Mouse (Mus musculus): ENCODE measurements around the gene Ccdc85b. TPM values are rescaled to one million over a fixed set of nuclear protein-coding genes. Genes with fewer than 3 reads are reported as not detected.
A peak's percentile ranks its signal among the peaks of the same experiment; 100 is the strongest.

Gene Ccdc85b
- total RNA-seq, 2 experiments from 2014 or later: 1.2 TPM; not detected in 1

- no peak for ATAC-seq (replicated peaks; ENCODE audit: low FRiP score, poor library complexity, severe bottlenecking)
These were observed 26.0 kb upstream of the Ccdc85b start for GRCm38 (mm10) chr19:5483386-5484359.

- no peak for ATAC-seq (replicated peaks; ENCODE audit: low FRiP score, poor library complexity, severe bottlenecking)
These were observed 23.7 kb upstream of the Ccdc85b start for GRCm38 (mm10) chr19:5481398-5481797.

DNA sequence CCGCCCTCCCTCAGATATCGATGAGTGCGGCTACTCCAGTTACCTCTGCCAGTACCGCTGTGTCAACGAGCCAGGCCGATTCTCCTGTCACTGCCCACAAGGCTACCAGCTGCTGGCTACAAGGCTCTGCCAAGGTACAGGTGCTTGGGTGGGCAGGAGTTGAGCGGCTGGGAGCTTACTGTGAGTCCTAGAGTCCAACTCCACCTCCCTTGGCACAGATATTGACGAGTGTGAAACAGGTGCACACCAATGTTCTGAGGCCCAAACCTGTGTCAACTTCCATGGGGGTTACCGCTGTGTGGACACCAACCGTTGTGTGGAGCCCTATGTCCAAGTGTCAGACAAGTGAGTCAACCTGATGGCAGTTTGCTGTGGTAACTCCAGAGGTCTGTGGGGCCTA is 22.3 kb upstream of the Ccdc85b start:
- ATAC-seq (replicated peaks; ENCODE audit: low FRiP score, poor library complexity, severe bottlenecking): no peak

- ATAC-seq (replicated peaks; ENCODE audit: low FRiP score, poor library complexity, severe bottlenecking): no peak
These were observed 20.1 kb upstream of the Ccdc85b start for GRCm38 (mm10) chr19:5477668-5478300.

DNA sequence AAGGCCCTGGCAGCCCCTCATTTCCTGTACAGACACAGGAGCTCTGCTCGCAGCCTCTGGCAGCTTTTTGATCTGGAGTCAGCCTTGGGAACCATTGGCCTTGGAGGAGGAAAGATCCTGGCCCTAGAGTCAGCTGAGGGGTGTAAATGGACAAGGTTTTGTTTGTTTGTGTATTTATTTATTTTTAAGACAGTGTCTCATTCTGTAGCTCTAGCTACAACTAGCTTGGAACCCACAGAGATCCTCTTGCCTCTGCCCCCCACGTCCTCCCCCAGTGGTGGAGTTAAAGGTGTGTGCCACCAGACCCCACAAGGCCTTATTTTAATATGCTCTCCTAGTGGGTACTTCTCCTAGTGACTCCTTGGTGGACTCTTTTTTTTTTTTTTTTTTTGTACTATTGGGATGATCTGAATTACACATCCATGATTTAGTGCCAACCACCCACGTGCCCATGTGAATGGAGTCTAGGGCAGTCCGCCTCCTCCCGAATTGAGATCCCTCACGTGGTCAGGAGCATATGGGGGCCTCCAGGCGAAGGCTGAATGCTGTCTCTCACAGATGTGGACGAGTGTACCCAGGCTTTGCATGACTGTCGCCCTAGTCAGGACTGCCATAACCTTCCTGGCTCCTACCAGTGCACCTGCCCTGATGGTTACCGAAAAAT is 19.4 kb upstream of the Ccdc85b start:
- no peak for ATAC-seq (replicated peaks; ENCODE audit: low FRiP score, poor library complexity, severe bottlenecking)

DNA sequence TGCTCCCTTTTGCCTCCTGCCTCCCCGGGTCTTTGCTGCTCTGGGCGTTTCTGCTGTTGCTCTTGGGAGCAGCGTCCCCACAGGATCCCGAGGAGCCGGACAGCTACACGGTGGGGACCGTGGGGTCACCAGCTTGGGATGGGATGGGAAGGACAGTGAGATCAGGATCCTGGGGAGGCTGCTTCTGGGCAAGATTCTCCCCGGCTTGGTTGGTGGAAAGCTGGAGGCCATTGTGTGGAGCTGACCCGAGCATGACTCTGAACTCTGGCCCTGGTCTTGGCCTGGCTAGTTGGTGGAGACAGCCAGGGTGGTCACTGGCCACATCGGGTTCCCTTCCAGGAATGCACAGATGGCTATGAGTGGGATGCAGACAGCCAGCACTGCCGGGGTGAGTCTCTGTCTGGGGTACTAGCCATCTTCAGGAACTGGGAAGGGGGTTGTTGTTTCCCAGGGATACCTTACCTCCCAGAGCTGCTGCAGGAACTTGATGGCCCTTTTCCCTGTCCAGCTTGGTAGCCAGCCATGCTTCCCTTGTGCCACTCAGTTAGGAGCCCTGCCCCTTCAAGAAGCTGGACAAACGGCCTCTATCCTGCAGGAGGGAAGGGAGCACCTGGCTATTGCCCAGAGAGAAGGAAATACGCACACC is 17.5 kb upstream of the Ccdc85b start:
- no peak for ATAC-seq (replicated peaks; ENCODE audit: low FRiP score, poor library complexity, severe bottlenecking)

- ATAC-seq (replicated peaks; ENCODE audit: low FRiP score, poor library complexity, severe bottlenecking): no peak
These were observed 16.8 kb upstream of the Ccdc85b start for GRCm38 (mm10) chr19:5474281-5475068.

DNA sequence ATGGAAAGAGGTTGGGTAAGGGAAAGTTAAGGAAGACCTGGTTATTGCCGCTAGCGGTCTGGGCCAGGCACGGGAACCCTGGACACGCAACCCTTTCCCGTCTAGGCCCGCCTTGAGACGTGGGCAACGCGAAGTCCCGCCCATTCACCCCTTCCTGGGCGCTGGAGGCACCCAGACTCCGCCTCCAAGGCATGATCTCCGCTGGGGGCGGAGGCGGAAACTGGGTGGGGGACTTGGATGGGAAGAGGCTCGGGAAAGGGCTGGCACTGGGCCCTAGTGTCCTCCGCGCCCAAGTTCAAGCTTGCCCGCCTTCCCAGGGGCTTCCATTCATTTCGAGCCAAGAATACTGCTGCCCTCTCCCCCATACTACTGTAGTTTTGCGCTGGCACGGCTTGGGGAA is 16.0 kb upstream of the Ccdc85b start, which contains the start of gene Efemp2:
Efemp2 (plus strand) TSS at position 235 of the 400 bp plus-strand sequence.
- ATAC-seq (replicated peaks; ENCODE audit: low FRiP score, poor library complexity, severe bottlenecking): no peak

DNA sequence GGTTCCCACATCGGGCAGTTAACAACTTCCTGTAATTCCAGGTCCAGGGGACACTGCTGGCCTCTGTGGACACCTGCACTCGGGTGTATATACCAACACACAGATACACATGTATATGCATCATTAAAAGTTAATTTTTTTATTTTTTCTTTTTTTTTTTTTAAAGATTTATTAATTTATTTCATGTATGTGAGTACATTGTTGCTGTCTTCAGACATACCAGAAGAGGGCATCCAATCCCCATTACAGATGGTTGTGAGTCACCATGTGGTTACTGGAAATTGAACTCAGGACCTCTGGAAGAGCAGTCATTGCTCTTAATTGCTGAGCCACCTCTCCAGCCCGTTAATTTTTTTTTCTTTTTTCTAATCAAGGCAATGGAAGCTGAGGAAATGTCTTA is 15.2 kb upstream of the Ccdc85b start:
- no peak for ATAC-seq (replicated peaks; ENCODE audit: low FRiP score, poor library complexity, severe bottlenecking)

- no peak for ATAC-seq (replicated peaks; ENCODE audit: low FRiP score, poor library complexity, severe bottlenecking)
These were observed 14.2 kb upstream of the Ccdc85b start for GRCm38 (mm10) chr19:5471846-5472245.

DNA sequence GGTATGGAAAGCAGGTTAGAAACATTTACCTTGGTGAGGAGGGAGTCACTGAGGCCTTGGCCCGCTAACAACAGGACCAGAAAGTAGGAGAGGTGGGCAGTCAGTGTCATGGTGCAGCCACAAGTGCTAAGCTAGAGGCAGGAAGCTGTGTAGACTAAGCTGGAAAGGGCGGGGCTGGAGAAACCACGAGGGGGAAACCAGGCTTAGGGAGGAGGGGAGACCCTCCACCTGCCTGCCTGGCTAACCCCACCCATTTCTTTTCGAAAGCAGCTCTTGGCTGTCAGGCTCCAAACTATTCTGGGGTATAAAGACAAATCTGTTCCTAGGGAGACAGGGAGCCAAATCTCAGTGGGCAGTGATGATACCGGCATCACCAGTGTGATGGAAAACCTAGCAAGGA is 10.7 kb upstream of the Ccdc85b start, which contains the start of gene Ctsw:
Ctsw (minus strand) TSS at position 134 of the 400 bp plus-strand sequence.
- no peak for ATAC-seq (replicated peaks; ENCODE audit: low FRiP score, poor library complexity, severe bottlenecking)

- ATAC-seq (replicated peaks; ENCODE audit: low FRiP score, poor library complexity, severe bottlenecking): no peak
These were observed 9.3 kb upstream of the Ccdc85b start for GRCm38 (mm10) chr19:5466916-5467500.

GRCm38 (mm10) chr19:5465037-5465436 is 7.3 kb upstream of the Ccdc85b start:
- no peak for ATAC-seq (replicated peaks; ENCODE audit: low FRiP score, poor library complexity, severe bottlenecking)

DNA sequence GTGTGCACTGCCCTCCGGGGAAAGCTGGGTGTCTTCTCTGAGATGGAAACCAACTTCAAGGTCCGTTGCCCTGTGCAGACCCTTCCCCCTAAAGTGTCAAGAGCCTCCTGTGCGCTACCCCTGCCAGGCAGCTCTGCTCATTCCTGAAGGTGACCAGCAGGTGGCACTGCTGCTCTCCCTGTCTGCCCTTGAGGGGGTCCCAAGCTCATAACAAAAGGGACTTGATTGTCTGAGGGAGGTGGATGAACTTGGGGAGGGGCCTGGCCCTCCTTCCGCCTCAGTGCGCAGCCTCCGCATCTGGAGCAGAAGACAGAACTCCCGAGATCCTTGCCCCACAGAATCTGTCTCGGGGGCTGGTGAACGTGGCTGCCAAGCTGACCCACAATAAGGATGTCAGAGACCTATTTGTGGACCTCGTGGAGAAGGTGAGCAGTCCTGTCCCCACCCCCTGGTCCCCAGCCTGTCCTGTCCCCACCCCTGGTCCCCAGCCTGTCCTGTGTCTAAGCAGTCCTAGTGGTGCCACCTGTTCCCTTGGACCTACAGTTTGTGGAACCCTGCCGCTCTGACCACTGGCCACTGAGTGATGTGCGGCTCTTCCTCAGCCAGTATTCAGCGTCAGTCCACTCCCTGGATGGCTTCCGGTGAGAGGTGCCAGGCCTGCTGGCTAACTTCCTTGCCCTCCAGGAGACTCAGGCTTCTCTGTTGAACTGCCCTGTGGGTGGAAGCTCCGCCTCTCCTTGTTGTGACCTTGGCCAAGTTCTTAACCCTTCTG is 6.3 kb upstream of the Ccdc85b start:
- ATAC-seq (replicated peaks; ENCODE audit: low FRiP score, poor library complexity, severe bottlenecking): no peak

DNA sequence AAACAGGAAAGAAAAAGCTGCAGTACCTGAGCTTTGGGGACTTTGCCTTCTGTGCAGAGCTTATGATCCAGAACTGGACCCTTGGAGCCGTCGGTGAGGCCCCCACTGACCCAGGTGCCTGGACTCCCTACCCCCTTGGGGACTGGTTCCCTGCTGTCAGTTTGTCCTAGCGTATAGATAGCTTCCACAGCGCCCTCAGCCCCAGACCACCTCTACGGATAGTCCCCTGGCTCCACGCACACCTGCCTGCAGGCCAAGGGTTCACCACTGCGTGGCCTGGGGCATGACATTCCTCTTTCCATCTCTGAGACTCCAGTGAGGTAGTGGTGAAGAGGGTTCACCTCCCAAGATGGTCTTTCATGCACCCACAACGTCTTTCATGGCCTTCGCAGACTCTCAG is 5.5 kb upstream of the Ccdc85b start:
- no peak for ATAC-seq (replicated peaks; ENCODE audit: low FRiP score, poor library complexity, severe bottlenecking)

GRCm38 (mm10) chr19:5461411-5461810 is 3.7 kb upstream of the Ccdc85b start:
- no peak for ATAC-seq (replicated peaks; ENCODE audit: low FRiP score, poor library complexity, severe bottlenecking)

DNA sequence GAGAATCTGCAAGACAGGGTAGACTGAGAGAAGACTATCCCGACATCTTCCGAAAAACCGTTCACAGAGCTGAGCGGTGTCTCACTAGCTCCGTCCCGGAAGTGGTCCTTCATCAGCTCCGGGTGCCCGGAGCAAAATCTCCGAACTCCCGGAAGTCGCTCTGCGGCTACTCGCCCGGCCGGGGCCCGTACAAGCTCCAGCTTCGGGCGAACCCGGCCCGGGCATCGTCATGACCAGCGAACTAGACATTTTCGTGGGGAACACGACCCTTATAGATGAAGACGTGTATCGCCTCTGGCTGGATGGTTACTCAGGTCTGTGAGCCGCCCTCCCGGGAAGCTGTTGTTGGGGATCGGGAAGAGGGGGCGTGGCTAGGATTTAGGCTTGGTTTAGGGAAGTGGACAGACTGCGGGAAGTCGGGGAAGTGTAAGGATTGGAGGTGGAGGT is 2.8 kb upstream of the Ccdc85b start, which contains the start of gene Fibp:
Fibp (plus strand) TSS at position 151 of the 447 bp plus-strand sequence.
- ATAC-seq (replicated peaks; ENCODE audit: low FRiP score, poor library complexity, severe bottlenecking): peak; percentile 78

GRCm38 (mm10) chr19:5459896-5460295 is 2.2 kb upstream of the Ccdc85b start:
- no peak for ATAC-seq (replicated peaks; ENCODE audit: low FRiP score, poor library complexity, severe bottlenecking)

Data from erythroid progenitor cell, adult 5-6 weeks (primary cell).